Mouse (Mus musculus): ENCODE measurements at regions not wholly inside any gene's neighbourhood (a gene's known extent, or its start where the extent isn't known, plus 50 kb on each side); places are given as distances from the start of the nearest gene placed in this dataset.
"Not testable (repeated sequence)": the region's sequence is repeated elsewhere in the genome, so short reads cannot be mapped to it uniquely, and the experiment has no call there.

- DNase-seq (ENCODE audit: low spot score), result not testable (repeated sequence)
Observed at GRCm38 (mm10) chr16:21102033-21102432, 51.8 kb downstream of the Teddm3 start.

GRCm38 (mm10) chr16:21100126-21100525 is 53.7 kb downstream of the Teddm3 start:
- DNase-seq (ENCODE audit: low spot score), result not testable (repeated sequence)

GRCm38 (mm10) chr16:21074779-21075148 is 79.0 kb downstream of the Teddm3 start:
- no peak for DNase-seq (ENCODE audit: low spot score)

- not testable (repeated sequence) for DNase-seq (ENCODE audit: low spot score)
Observed at GRCm38 (mm10) chr16:21074082-21074778, 79.6 kb downstream of the Teddm3 start.

GRCm38 (mm10) chr16:21060211-21060610 is 93.6 kb downstream of the Teddm3 start:
- DNase-seq (ENCODE audit: low spot score), result no peak

- DNase-seq (ENCODE audit: low spot score), result no peak
Observed at GRCm38 (mm10) chr16:21054772-21055171, 99.0 kb downstream of the Teddm3 start.

GRCm38 (mm10) chr16:21022087-21022486 is 131.7 kb downstream of the Teddm3 start:
- not testable (repeated sequence) for DNase-seq (ENCODE audit: low spot score)

- no peak for DNase-seq (ENCODE audit: low spot score)
Observed at GRCm38 (mm10) chr16:21004871-21005270, 148.9 kb downstream of the Teddm3 start.

- DNase-seq (ENCODE audit: low spot score), result no peak
Observed at GRCm38 (mm10) chr16:21001126-21001525, 152.7 kb downstream of the Teddm3 start.

GRCm38 (mm10) chr16:20990524-20990923 is 163.3 kb downstream of the Teddm3 start:
- DNase-seq (ENCODE audit: low spot score), result no peak

GRCm38 (mm10) chr16:20975406-20975805 is 178.4 kb downstream of the Teddm3 start:
- DNase-seq (ENCODE audit: low spot score), result peak; percentile 68

GRCm38 (mm10) chr16:20972442-20972841 is 181.4 kb downstream of the Teddm3 start:
- no peak for DNase-seq (ENCODE audit: low spot score)

GRCm38 (mm10) chr16:20958905-20959304 is 194.9 kb downstream of the Teddm3 start:
- no peak for DNase-seq (ENCODE audit: low spot score)

GRCm38 (mm10) chr16:20936722-20937121 is 202.4 kb upstream of the Thpo start:
- no peak for DNase-seq (ENCODE audit: low spot score)

GRCm38 (mm10) chr16:20934846-20935245 is 200.5 kb upstream of the Thpo start:
- DNase-seq (ENCODE audit: low spot score), result not testable (repeated sequence)

GRCm38 (mm10) chr16:20930003-20930402 is 195.7 kb upstream of the Thpo start:
- DNase-seq (ENCODE audit: low spot score), result not testable (repeated sequence)

- not testable (repeated sequence) for DNase-seq (ENCODE audit: low spot score)
Observed at GRCm38 (mm10) chr16:20925776-20926175, 191.5 kb upstream of the Thpo start.

- peak; percentile 25 for DNase-seq (ENCODE audit: low spot score)
Observed at GRCm38 (mm10) chr16:20910864-20911263, 176.6 kb upstream of the Thpo start.

- DNase-seq (ENCODE audit: low spot score), result not testable (repeated sequence)
Observed at GRCm38 (mm10) chr16:20908467-20909351, 174.4 kb upstream of the Thpo start.

- no peak for DNase-seq (ENCODE audit: low spot score)
Observed at GRCm38 (mm10) chr16:20895734-20896133, 161.4 kb upstream of the Thpo start.

GRCm38 (mm10) chr16:20871726-20872125 is 137.4 kb upstream of the Thpo start:
- DNase-seq (ENCODE audit: low spot score), result no peak

- DNase-seq (ENCODE audit: low spot score), result no peak
Observed at GRCm38 (mm10) chr16:20866771-20867170, 132.5 kb upstream of the Thpo start.

GRCm38 (mm10) chr16:20861256-20861655 is 126.9 kb upstream of the Thpo start:
- DNase-seq (ENCODE audit: low spot score), result no peak
